Mouse (Mus musculus) MEL (cell line): Measurements from ENCODE around the gene Anks1.

Experiments used
- HCFC1 ChIP-seq: IDR thresholded peaks from 2 replicates; pipeline ENCODE4 v1.6.1; 2012; ENCODE audit warnings: low read depth, mild to moderate bottlenecking, inconsistent platforms, low read length, improper control_type of control experiment, moderate library complexity
- POLR2A ChIP-seq, 2 experiments: IDR thresholded peaks; 2 replicates each; pipeline ENCODE4 v1.6.1; 2011 to 2012; ENCODE audit warnings: low read length in 2 of 2, mild to moderate bottlenecking in 2 of 2, control low read depth in 1 of 2, improper control_type of control experiment in 1 of 2, low read depth in 1 of 2, moderate library complexity in 1 of 2; ENCODE audit not compliant: control insufficient read depth in 1 of 2, insufficient read depth in 1 of 2, poor library complexity in 1 of 2

GRCm38 (mm10) chr17:28084395-28084905, 175.3 kb downstream of the Anks1 start:
- TF ChIP-seq POLR2A (IDR thresholded peaks at IDR 0.05; ENCODE audit: control insufficient read depth in 1 of 2, insufficient read depth in 1 of 2, low read depth in 1 of 2, low read length in 2 of 2, poor library complexity in 1 of 2) (no peak), HCFC1 (no peak)
